Mouse (Mus musculus) MEL (cell line): ENCODE data around the gene Cry1.

Source experiments
- ELF1 ChIP-seq: IDR thresholded peaks from 2 replicates; pipeline ENCODE4 v1.6.1; 2014; ENCODE audit warnings: low read depth, mild to moderate bottlenecking, inconsistent platforms, low read length, improper control_type of control experiment, moderate library complexity
- POLR2A ChIP-seq, 2 experiments: IDR thresholded peaks; 2 replicates each; pipeline ENCODE4 v1.6.1; 2011 to 2012; ENCODE audit warnings: low read length in 2 of 2, mild to moderate bottlenecking in 2 of 2, control low read depth in 1 of 2, improper control_type of control experiment in 1 of 2, low read depth in 1 of 2, moderate library complexity in 1 of 2; ENCODE audit not compliant: control insufficient read depth in 1 of 2, insufficient read depth in 1 of 2, poor library complexity in 1 of 2
- TBP ChIP-seq: IDR thresholded peaks from 2 replicates; pipeline ENCODE4 v1.8.0; 2011; ENCODE audit warnings: low read depth, low read length, improper control_type of control experiment

DNA sequence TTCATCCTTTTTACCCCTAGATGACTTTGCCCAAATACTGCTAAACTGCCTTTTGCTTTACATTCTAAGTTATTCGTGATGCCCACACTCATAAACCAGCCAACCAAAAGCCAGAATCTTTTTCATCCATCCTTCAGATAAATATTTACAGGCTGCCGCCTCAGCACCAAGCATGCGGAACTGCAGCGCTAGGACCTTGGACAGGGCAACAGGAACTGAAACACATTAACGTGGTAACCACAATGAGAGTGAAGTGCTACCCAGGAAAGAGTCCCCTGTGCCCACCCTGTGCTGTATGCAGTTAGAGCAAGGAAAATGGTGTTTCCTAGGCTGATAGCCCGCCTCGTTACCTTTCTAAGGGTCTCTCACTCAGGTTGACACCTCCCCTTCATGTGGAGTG lies 56.4 kb downstream of the Cry1 start:
- TF ChIP-seq POLR2A (IDR thresholded peaks at IDR 0.05; ENCODE audit: control insufficient read depth in 1 of 2, insufficient read depth in 1 of 2, low read depth in 1 of 2, low read length in 2 of 2, poor library complexity in 1 of 2): no peak
- no peak; the same call in 1 of the 2 replicates for TF ChIP-seq ELF1
- TF ChIP-seq TBP: no peak
